Mouse (Mus musculus) T-helper 1 cell (primary cell): ENCODE data around the gene Tnfsf12.

Experiments
- in situ Hi-C: fragments of 300-600 bp; cut with MboI, MseI; formaldehyde crosslinking; loops from one replicate; pipeline ENCODE4 v1.15.1; 2025; ENCODE audit warnings: high pct_unique_total_duplicates

Gene Tnfsf12

GRCm38 (mm10) chr11:69655264-69656064 lies 40.2 kb downstream of the Tnfsf12 start, which contains the start of gene Sox15:
TSS of gene Sox15 (plus strand) at chr11:69655314.
- in situ Hi-C loops = no loop called here

- in situ Hi-C loops = no loop called here
These were observed 40.9 kb downstream of the Tnfsf12 start for GRCm38 (mm10) chr11:69654760-69655159.

GRCm38 (mm10) chr11:69653399-69653798 lies 42.2 kb downstream of the Tnfsf12 start:
- in situ Hi-C loops = no loop called here

DNA sequence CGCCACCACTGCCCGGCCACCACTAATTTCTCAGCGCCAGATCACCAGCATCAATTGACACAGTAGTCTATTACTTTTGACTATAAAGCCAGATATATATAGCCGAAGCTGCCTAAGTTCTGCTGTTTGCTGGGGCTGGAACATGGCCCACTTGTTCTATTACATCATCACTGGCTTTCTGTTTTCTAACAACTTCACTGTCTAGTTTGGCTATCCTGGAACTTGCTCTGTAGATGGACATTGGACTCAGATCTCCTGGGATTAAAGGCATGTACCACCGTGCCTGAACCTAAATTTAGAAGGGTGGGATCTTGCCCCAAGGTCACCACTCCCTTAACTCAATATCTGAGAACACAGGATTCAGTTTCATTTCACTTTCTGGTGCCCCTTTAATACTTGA lies 49.8 kb downstream of the Tnfsf12 start:
- in situ Hi-C loops = no loop called here
